Mouse (Mus musculus): ENCODE measurements at regions not wholly inside any gene's neighbourhood (a gene's known extent, or its start where the extent isn't known, plus 50 kb on each side); places are given as distances from the start of the nearest gene placed in this dataset.

DNA sequence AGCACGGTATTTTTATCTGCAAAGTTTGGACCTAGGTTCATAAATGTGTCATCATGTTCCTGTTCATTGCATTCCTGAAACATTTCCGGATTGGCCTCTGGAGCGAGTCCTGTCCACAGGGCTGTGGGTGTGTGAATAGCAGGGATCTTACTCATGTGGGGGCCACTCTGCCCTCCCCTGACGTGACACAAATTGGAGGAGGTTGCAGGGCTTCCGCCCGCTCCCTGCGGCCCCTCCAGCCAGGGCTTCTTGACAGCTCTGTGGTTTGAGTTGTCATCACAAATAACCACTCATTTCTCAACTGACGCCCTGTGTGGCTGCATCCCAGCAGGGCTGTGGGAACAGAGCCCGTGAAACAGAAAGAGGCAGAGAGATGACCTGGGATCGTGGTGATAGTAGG lies 619.9 kb upstream of the Sall1 start:
- H3K27me3 ChIP-seq (ENCODE audit: control insufficient read depth, insufficient read depth, low read length) = 0 out of 2 replicates have a peak, but pooled peaks cover 2% of the 10 kb centered on the region
- no peak overlapping the region for H3K4me3 ChIP-seq (ENCODE audit: low read depth, low read length)
- no peak overlapping the region for H3K9ac ChIP-seq (replicated peaks; ENCODE audit: low read depth, low read length)
- TF ChIP-seq CTCF (IDR thresholded peaks at IDR 0.05; ENCODE audit: low read depth) (no peak), EP300 (IDR thresholded peaks at IDR 0.05; ENCODE audit: low read depth) (no peak)
- H3K9me3 ChIP-seq (replicated peaks; ENCODE audit: control insufficient read depth, low read length) = no peaks in the 10 kb centered on the region
- H3K27ac ChIP-seq (ENCODE audit: low read depth) = no peak overlapping the region
- WGBS = 33% methylated on average over 10 of the region's 10 CpGs
- ATAC-seq (ENCODE audit: insufficient read depth, low read depth) (peak; percentile 58), DNase-seq (ENCODE audit: low spot score) (no peak)
- peaks cover 4% of the 10 kb centered on the region; the same call in 1 of the 2 replicates for H3K4me1 ChIP-seq (ENCODE audit: control insufficient read depth, insufficient read depth)
- H3K4me2 ChIP-seq (ENCODE audit: low read depth, low read length) = peak overlapping the region; percentile 21; the same call in 1 of the 2 replicates
- no peaks in the 10 kb centered on the region for H3K36me3 ChIP-seq (replicated peaks; ENCODE audit: control insufficient read depth, insufficient read depth, low read length)

DNA sequence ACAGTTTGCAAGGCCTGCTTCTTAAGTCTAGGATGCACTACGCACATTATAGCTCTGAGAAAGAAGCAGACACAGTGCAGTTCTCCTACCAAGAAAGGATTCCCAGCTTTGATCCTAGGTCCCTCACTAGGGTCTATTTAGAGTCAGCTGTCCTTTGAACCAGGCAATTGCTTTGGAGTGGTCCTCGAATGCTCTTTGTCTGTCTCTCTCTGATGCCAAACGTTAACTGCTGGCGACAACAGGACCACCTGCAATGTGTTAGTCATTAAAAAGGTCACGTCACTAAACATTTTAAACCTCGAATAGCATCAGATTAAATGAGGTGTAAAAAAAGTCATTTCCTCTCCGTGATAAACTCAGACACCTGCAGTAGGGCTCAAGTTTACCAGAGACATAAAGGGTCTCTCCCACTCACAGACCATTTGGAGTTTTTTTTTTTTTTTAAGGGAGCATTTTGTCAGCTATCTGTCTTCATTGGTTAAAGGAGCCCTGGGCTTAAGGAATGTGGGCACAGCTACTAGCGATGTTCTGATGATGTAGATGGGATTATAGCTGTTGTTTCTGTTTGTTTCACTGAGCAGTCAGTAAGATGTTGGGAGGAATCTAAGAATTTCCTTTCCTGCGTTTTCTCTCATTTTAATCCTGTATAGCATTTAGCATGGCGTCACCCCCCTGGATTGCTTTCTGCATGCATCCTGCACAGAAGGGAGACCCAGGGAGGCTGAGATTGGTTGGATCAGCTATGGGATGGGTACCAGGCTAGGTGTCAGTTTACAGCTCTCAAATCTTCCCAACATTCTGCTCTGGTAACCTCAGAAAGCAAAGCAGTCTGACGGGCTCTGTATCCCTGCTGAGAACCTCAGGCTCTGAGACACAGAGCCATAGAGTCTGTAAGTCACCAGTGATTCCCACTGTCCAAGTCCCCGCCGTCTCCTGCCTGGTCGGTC lies 615.3 kb upstream of the Sall1 start:
- ATAC-seq (ENCODE audit: insufficient read depth, low read depth) (no peak), DNase-seq (ENCODE audit: low spot score) (no peak)
- 22% methylated on average over 14 of the region's 14 CpGs for WGBS
- H3K4me1 ChIP-seq (ENCODE audit: control insufficient read depth, insufficient read depth) = peaks cover 4% of the 10 kb centered on the region; the same call in 1 of the 2 replicates
- H3K4me2 ChIP-seq (ENCODE audit: low read depth, low read length) = no peak overlapping the region
- peaks cover 12% of the 10 kb centered on the region; the same call in 1 of the 2 replicates for H3K27me3 ChIP-seq (ENCODE audit: control insufficient read depth, insufficient read depth, low read length)
- no peak overlapping the region for H3K4me3 ChIP-seq (ENCODE audit: low read depth, low read length)
- no peak overlapping the region for H3K9ac ChIP-seq (replicated peaks; ENCODE audit: low read depth, low read length)
- no peak overlapping the region for H3K27ac ChIP-seq (ENCODE audit: low read depth)
- no peaks in the 10 kb centered on the region for H3K9me3 ChIP-seq (replicated peaks; ENCODE audit: control insufficient read depth, low read length)
- TF ChIP-seq CTCF (IDR thresholded peaks at IDR 0.05; ENCODE audit: low read depth) (no peak), EP300 (IDR thresholded peaks at IDR 0.05; ENCODE audit: low read depth) (no peak)
- H3K36me3 ChIP-seq (replicated peaks; ENCODE audit: control insufficient read depth, insufficient read depth, low read length) = no peaks in the 10 kb centered on the region

GRCm38 (mm10) chr8:89655369-89655768 lies 611.4 kb upstream of the Sall1 start:
- H3K9me3 ChIP-seq (replicated peaks; ENCODE audit: control insufficient read depth, low read length) = no peaks in the 10 kb centered on the region
- H3K4me3 ChIP-seq (ENCODE audit: low read depth, low read length) = no peak overlapping the region
- H3K27ac ChIP-seq (ENCODE audit: low read depth) = no peak overlapping the region
- DNase-seq (ENCODE audit: low spot score) (no peak), ATAC-seq (ENCODE audit: insufficient read depth, low read depth) (no peak)
- H3K27me3 ChIP-seq (ENCODE audit: control insufficient read depth, insufficient read depth, low read length) = peaks cover 12% of the 10 kb centered on the region; the same call in 1 of the 2 replicates
- no peak overlapping the region for H3K4me2 ChIP-seq (ENCODE audit: low read depth, low read length)
- no peaks in the 10 kb centered on the region for H3K4me1 ChIP-seq (ENCODE audit: control insufficient read depth, insufficient read depth)
- H3K36me3 ChIP-seq (replicated peaks; ENCODE audit: control insufficient read depth, insufficient read depth, low read length) = no peaks in the 10 kb centered on the region
- 76% methylated on average over 14 of the region's 14 CpGs for WGBS
- H3K9ac ChIP-seq (replicated peaks; ENCODE audit: low read depth, low read length) = no peak overlapping the region
- TF ChIP-seq CTCF (IDR thresholded peaks at IDR 0.05; ENCODE audit: low read depth) = no peak
- TF ChIP-seq EP300 (IDR thresholded peaks at IDR 0.05; ENCODE audit: low read depth) = no peak

- Histone ChIP-seq H3K36me3 (replicated peaks; ENCODE audit: control insufficient read depth, insufficient read depth, low read length) (no peaks in the 10 kb centered on the region), H3K4me2 (ENCODE audit: low read depth, low read length) (no peak overlapping the region), H3K4me3 (ENCODE audit: low read depth, low read length) (no peak overlapping the region), H3K9ac (replicated peaks; ENCODE audit: low read depth, low read length) (no peak overlapping the region), H3K9me3 (replicated peaks; ENCODE audit: control insufficient read depth, low read length) (no peaks in the 10 kb centered on the region), H3K27ac (ENCODE audit: low read depth) (no peak overlapping the region), H3K4me1 (ENCODE audit: control insufficient read depth, insufficient read depth) (no peaks in the 10 kb centered on the region), H3K27me3 (ENCODE audit: control insufficient read depth, insufficient read depth, low read length) (no peaks in the 10 kb centered on the region)
- WGBS = 76% methylated on average over 5 of the region's 5 CpGs
- no peak for TF ChIP-seq CTCF (IDR thresholded peaks at IDR 0.05; ENCODE audit: low read depth)
- no peak for TF ChIP-seq EP300 (IDR thresholded peaks at IDR 0.05; ENCODE audit: low read depth)
- ATAC-seq (ENCODE audit: insufficient read depth, low read depth) = no peak
- DNase-seq (ENCODE audit: low spot score) = no peak
Measured at GRCm38 (mm10) chr8:89649207-89649890, 605.4 kb upstream of the Sall1 start.

- Histone ChIP-seq H3K4me3 (ENCODE audit: low read depth, low read length) (no peak overlapping the region), H3K27ac (ENCODE audit: low read depth) (no peak overlapping the region), H3K4me2 (ENCODE audit: low read depth, low read length) (no peak overlapping the region), H3K36me3 (replicated peaks; ENCODE audit: control insufficient read depth, insufficient read depth, low read length) (no peaks in the 10 kb centered on the region), H3K9me3 (replicated peaks; ENCODE audit: control insufficient read depth, low read length) (no peaks in the 10 kb centered on the region), H3K27me3 (ENCODE audit: control insufficient read depth, insufficient read depth, low read length) (no peaks in the 10 kb centered on the region), H3K9ac (replicated peaks; ENCODE audit: low read depth, low read length) (no peak overlapping the region), H3K4me1 (ENCODE audit: control insufficient read depth, insufficient read depth) (no peaks in the 10 kb centered on the region)
- TF ChIP-seq CTCF (IDR thresholded peaks at IDR 0.05; ENCODE audit: low read depth) = no peak
- no peak for TF ChIP-seq EP300 (IDR thresholded peaks at IDR 0.05; ENCODE audit: low read depth)
- ATAC-seq (ENCODE audit: insufficient read depth, low read depth) (no peak), DNase-seq (ENCODE audit: low spot score) (no peak)
- 81% methylated on average over 5 of the region's 5 CpGs for WGBS
Measured at GRCm38 (mm10) chr8:89646946-89647345, 603.0 kb upstream of the Sall1 start.

Measured in heart, postnatal 0 days (tissue).